Mouse (Mus musculus) right cerebral cortex, adult 2 months (tissue): ENCODE data around the gene Bves.
A peak's percentile ranks its signal among the peaks of the same experiment; 100 is the strongest.
"Not testable (repeated sequence)": the region's sequence is repeated elsewhere in the genome, so short reads cannot be mapped to it uniquely, and the experiment has no call there.

Experiments
- DNase-seq, 2 experiments: peaks; one replicate each; pipeline ENCODE4 v3.0.0; 2021 to 2022; ENCODE audit warnings: low spot score in 2 of 2

Gene Bves

DNA sequence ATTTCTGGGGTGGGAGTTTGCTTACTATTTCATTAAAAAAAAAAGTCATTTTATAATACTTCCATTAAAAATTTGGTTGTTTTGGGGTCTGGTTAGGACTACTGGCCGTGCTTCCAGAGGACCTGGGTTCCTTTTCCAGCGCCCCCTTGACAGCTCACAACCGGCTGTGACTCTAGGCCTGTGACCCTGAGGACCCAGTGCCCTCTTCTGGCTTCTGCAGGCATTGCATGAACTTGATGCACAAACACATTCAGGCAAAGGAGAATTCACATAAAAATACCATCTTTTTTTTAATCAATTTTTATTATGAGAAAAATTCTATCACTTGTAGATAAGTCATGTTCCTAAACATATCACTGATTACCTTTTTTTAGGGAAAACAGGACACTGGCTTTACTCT is 12.6 kb downstream of the Bves start:
- DNase-seq, result not testable (repeated sequence)

DNA sequence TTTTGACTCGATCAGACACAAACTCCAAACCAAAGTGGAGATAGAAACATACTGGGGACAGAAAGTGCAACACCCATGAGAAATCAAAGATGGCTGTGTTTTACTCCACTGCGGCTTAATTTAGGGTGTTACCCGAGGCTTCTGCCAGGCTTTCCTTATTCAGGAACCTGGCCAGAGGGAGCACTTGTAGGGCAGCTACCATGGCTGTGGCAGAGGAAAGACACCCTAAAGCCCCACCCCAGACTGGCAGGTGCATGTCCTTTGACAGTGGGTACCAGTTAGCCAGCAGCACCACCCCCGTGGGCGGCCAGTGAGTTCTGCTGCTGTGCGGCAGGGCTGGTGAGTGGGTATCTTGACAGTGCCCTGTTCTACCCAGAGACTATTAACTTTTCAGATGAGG is 20.5 kb downstream of the Bves start:
- no peak for DNase-seq

DNA sequence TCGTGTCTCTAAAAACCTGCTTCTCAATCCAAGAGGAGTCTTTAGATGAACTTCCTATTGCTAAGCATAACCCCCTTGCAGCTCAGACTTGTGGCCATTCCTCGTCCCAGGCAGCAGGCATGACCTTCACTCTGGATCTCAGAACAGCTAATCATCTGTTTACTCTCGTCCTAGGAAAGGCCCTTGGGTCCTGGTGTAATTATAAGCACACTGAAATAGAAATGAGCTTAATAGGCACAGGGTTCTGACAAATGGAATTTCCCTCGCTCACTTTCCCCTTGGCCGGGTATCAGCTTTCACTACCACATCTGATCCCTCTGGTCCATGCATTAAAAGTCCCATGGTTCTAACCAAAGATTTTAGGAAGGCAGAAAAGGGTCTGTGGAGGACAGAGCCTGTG is 27.8 kb downstream of the Bves start:
- DNase-seq, result no peak

DNA sequence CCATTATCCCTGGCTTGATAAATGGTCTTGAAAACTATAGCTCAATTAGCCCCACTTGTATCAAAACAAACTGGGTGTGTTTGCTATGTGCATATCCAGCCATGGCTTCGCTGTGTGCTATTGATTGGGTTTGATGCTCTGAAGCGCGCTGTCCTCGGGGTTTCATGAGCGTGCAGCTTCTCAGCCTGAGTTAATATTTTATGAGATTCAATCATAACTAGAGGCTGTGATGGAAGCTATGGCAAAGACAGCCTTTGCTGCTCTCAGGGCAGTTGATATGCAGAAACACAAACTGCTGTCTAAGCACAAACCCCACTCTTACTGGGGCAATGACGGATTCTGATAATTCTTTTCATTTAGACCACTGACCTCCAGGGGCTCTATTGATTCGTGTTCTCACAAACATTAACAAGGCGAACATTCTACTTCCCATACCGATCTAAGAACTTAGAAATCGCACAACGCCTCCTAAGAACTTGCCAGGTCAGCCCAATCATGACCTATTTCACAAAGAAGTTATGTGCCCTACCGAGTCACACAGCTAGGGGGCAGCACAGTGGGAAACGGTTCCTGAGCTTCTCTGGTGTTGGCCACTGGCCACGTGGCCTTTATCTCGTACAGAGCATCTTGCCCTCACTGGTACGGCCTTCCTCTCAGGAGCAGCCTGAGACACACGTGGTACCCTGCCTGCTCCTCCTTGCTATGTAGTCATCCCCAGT is 31.6 kb downstream of the Bves start:
- DNase-seq, result no peak

DNA sequence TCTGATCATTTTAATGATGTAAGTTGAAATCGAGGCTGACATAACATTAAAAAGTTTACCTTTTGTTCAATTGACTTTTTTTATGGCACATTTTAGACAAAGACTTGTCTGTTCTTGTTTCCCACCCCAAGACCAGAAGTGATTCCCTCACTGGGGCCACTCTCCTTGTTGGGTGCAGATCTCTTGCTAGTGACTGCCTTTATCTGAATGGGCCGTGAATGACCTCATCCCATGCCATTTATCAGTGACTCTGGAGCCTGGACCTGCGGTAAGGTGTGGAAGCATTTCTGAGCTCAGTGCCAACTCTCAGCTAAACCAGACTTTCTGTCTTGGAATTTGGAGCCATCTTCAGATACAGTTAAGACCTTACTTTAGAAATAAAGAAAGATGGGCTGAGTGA is 34.1 kb downstream of the Bves start:
- DNase-seq, result no peak

DNA sequence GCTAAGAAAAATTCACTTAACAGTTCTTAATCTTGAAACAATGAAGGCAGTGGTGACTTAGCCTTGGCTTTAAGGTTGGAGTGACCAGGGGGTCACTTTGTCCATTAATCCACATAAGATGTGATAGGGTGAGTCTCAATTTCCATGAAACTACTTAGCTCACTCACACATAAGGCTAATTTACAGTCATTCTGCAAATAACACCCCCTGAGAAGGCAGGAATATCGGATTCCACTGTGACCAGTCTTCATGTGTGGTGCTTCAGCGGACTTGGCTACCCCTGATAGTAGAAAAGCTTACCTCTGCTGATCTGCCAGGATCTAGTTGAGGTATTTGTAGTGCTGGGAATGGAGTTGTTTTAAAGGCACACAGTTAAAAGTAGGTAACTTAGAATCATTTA is 35.0 kb downstream of the Bves start:
- DNase-seq, result no peak

DNA sequence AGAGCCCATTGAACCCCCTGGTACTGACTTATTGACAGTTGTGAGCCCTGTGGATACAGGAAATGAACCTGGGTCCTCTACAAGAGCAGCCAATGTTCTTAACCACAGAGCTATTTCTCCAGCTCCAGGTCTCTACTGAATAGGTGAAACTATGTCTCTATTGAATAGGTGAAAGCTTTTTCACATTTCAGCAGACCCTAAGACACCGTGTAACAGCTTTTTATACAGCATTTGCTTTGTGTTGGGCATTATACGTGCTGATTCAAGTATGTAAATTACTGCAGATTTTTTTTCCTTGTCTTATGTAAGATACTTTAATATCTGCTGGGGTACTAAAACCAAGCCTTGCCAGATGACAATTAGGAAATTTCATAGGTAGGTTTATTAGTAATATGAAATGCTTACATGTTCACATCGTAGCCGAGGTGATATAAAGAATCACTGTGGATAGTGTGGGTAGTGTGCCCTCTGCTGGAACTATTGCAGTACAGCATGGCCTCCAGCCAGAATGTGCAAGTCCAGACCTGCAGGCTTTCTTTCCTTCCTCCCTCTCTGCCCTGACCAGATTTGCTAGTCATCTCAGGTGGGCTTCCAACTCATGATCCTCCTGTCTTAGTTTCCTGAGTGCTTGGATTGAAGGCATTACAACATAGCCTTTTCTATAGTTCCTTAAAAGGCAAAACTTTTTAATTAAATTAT is 37.6 kb downstream of the Bves start:
- peak; percentile 80 for DNase-seq

DNA sequence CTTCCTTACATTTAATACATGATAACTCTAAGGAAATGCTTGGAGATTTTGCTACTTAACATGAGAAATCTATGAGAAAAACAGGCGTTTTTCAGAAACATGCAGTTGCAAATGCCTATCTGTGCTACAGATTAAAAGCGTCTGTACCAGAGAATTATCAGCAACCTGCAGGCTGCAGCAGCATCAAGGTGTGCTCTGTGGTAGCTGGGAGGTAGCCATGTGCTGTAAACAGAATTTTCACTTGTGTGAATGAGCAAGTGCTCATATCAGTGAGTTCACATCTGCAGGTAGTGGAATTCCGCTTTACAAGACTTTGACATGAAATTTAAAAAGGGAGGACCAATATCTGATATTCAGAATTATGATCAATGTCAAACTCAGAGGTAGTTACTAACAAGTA is 42.7 kb downstream of the Bves start:
- no peak for DNase-seq

DNA sequence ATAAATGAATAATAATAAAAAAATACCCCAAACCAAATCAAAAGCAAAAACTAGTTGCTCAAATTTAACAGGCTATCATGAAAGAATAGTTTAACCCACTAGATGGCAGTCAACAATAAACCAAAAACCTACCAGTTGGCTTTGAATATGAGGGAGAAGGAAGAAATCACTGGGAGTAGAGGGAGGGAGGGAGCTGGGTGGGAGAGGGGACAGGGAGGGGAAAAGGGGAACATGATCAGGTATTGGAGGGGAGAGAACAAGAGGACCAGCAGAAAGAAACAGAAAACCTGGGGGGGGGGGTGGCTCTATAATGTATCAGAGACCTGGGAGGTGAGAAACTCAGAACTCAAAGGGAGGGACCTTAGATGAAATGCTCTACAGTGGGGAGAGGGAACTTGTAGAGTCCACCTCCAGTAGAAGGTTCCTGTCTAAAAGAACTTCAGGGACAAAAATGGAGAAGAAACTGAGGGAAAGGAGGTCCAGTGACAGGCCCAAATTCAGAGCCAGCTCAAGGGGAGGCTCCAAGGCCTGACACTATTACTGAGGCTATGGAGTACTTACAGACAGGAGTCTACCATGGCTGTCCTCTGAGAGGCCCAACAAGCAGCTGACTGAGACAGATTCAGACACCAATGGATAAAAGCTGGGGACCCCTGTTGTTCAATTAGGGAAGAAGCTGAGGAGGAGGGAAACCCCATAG is 46.5 kb downstream of the Bves start:
- DNase-seq, result no peak

DNA sequence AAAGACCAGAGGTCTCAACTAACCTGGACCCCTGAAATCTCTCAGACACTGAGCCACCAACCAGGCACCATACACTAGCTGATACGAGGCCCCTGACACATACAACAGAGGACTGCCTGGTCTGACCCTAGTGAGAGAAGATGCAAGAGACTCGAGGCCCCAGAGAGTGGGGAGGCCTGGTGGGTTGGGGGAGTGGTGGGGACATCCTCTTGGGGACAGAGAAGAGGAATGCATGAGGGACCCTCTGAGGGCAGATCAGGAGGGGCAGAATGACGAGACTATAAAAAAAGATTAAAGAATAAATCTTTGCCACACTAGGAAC is 47.0 kb downstream of the Bves start:
- no peak for DNase-seq

DNA sequence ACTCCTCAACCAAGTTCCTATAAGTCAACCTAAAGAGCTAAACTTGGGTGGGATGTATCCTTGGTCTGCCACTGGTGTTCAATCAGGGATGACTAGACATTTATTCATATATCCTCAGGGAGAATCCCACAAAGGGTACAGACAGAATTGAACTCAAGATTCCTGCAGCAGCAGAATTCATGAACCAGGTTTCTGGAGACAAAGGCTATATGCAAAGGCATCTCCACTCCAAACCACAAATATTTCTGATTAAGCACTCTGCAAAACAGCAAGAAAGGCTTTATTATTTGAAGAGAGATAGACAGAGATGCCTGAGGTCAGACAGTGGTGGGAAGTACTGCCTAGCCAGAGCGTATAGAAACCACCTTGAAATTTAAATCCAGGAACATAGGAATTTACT is 62.6 kb downstream of the Bves start:
- DNase-seq, result no peak

DNA sequence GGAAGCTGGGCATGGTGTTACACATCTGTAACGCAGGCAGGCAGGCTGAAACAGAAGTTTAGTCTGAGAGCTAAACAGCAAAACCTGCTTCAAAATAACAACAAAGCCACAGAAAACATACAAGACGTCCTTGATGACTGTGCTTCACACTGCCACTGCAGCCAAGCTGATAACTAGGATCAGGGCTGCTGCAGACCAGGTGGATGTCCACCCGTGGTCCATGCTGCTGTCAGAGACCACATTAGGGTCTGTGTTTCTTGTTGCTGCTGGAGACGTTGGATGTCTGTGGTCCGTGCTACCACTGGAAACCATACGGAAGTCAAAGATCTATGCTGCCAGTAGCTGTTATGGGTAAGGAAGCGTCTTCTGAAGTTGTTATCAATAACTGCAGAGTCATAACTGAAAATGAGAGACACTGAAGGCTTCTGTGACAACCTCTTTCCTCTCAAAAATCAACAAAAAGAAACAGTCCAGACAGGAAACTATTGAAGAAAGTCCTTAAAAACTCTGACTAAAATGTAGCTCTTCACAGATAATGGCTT is 64.2 kb downstream of the Bves start:
- DNase-seq, result no peak

DNA sequence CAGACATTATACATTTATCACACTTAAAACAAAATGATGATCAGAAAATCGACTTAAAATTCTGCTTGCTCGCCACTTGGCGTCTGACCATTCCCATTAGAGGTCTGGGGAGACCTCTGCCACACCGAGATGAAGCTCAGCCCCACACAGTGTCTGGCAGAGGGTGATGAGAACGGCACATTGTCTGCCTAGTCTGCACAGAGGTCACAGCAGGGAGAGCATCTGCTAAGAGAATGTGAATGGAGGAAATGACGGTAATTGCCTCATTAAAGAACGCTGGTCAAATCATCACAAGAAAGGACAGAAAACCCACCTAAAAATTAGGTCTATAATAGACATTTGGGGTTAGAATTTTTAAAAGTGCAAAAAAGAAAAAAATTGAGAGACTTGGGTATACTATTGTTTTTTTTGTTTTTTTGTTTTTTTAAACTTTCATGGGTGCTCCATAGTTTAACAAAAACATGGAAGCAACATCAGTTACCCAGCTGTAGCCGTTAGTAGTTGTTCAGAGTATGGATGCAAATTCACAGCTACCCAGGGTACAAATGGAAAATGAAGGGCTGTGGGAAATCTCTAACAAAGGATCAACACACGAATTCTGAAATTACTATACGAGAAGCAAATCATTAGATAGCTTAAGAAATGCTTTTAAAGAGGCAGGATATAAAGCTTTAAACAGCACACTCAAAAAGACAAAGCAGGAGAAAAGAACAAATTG is 75.2 kb downstream of the Bves start:
- no peak for DNase-seq

DNA sequence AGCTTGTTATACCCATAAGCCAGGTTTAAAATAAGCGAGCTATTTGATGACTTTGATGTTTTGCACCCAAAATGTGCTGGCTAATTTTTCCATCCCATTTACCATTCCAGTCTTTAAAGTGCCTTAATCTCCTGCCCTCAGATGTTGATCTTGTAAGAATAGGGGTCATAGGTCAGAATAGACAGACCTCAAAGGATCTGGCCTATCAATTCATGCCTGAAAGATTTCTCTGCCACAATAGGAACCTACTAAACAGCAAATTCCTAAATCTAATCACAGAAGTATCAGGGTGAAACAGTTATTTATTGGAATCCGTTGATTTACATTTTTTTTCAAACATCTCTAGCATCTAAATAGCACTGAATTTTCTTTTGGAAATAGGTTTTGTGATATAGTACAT is 76.2 kb downstream of the Bves start:
- no peak for DNase-seq

DNA sequence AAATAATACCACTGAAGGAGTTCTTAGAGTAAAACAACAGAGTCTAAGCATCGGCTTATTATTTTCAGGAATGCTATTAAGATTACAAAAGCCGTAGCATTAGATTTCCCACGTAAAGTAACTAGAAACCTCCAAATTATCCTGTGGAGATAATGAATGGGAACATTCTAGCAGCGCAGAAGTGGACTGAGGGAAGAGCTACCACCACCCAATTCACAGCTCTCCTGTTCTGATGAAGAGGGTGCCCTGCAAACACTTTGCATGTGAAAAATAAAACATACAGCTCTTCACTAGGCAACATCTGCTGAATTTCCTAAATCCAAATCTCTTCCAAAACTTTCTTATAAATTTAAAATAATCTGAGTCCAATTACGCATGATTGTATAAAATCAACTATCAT is 76.6 kb downstream of the Bves start:
- DNase-seq, result no peak
